Comparison of ENCODE assay signal across 31 mouse cellular contexts in the genomic region with DNA sequence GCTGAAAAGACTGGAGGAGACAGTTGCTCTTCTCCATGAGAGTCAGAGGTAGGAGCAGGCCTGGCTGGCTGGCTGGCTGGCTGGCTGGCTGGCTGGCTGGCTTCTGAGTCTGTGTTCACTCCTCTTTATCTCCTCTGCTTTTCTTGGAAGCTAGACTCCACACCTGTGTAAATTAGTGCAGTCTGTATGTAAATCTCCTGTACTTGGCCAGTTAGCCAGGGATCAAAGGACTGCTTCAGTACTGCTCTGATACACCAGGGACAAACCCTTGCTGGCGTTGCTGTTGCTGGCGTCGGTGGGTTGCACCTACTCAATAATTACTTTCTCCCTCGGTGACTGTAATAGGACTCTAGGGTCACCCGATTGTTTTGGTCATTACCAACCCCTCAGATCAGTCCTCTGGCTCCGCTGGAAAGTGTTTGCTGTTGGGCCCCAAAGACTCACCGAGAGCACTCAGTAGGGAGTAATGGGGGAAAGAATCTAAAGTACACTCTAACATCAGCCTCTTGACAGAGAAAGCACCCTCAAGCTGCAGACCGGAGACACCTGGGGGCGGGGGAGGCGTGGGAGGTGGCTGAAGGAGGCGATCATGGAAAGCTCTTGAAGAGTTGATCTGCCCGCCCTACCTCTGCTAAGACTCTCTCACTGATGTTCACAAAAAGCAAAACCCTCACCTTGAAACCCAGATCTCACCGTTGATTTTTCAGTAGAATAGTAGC. TPM values are rescaled to one million over a fixed set of nuclear protein-coding genes. Genes with fewer than 3 reads are reported as not detected.
DNase-seq lines count a peak whose midpoint lies in the region; ATAC-seq and TF ChIP-seq lines count a peak whose summit lies in the region.
"Had no signal": no experiment of that assay in that cellular context is flagged by ENCODE, and none has a peak within 500 bp of the region (broad histone marks: within the 10 kb centered on the region; RNA-seq: fewer than 3 reads in every experiment).

No protein-coding gene starts in this region.

- H3K9me3 ChIP-seq in kidney, embryonic 14.5 days (ENCODE audit: control insufficient read depth, low read length), result no peaks in the 10 kb centered on the region
- no peaks in the 10 kb centered on the region for H3K9me3 ChIP-seq in lung, embryonic 15.5 days
- no peaks in the 10 kb centered on the region for H3K9me3 ChIP-seq in hindbrain, embryonic 13.5 days
- H3K9me3 ChIP-seq: G1E; intestine, embryonic 15.5 days; limb, embryonic 15.5 days; liver, embryonic 13.5 days; midbrain, embryonic 13.5 days; neural tube, embryonic 13.5 days had no signal

- no peak overlapping the region for H3K4me2 ChIP-seq in kidney, embryonic 14.5 days (replicated peaks; ENCODE audit: low read depth, low read length)
- H3K4me2 ChIP-seq in lung, embryonic 15.5 days, result peak overlapping the region; percentile 15; the same call in 1 of the 2 replicates
- H3K4me2 ChIP-seq in hindbrain, embryonic 13.5 days, result no peak overlapping the region
- H3K4me2 ChIP-seq: intestine, embryonic 15.5 days; limb, embryonic 15.5 days; liver, embryonic 13.5 days; midbrain, embryonic 13.5 days; neural tube, embryonic 13.5 days had no signal

- no peaks in the 10 kb centered on the region for H3K36me3 ChIP-seq in kidney, embryonic 14.5 days (ENCODE audit: control insufficient read depth, insufficient read depth, low read length)
- H3K36me3 ChIP-seq in kidney, adult 2 months (ENCODE audit: control insufficient read depth, insufficient read depth, low read length), result no peaks in the 10 kb centered on the region
- H3K36me3 ChIP-seq in lung, embryonic 15.5 days, result no peaks in the 10 kb centered on the region
- H3K36me3 ChIP-seq in hindbrain, embryonic 13.5 days, result peaks cover 4% of the 10 kb centered on the region; the same call in 1 of the 2 replicates
- H3K36me3 ChIP-seq: G1E; intestine, embryonic 15.5 days; limb, embryonic 15.5 days; liver, embryonic 13.5 days had no signal

- WGBS in kidney, embryonic 14.5 days, result 20% methylated on average over 13 of the region's 13 CpGs
- WGBS in kidney, adult 2 months, result 52% methylated on average over 13 of the region's 13 CpGs
- WGBS in lung, embryonic 15.5 days, result 41% methylated on average over 13 of the region's 13 CpGs
- WGBS in hindbrain, embryonic 13.5 days, result 73% methylated on average over 13 of the region's 13 CpGs

- DNase-seq in kidney, adult 2 months, result no peak
- peak; percentile 76 for DNase-seq in lung, postnatal 25 days (ENCODE audit: low spot score)
- DNase-seq in retina, postnatal 1 day, result no peak
- DNase-seq in urinary bladder, postnatal 14 days (ENCODE audit: low spot score), result no peak
- DNase-seq: adrenal gland, postnatal 10 days; cerebellum, adult 11-12 months; cerebellum, postnatal 14 days; gastrocnemius, postnatal 10 days; kidney, adult 8-10 months; kidney, postnatal 25 days; left cerebral cortex, postnatal 4 days; liver, embryonic 13.5 days; thymus, postnatal 25 days had no signal

- TF ChIP-seq CTCF in kidney, adult 2 months (conservative IDR thresholded peaks at IDR 0.05; ENCODE audit: insufficient read depth, insufficient read length, low read depth, low read length), result no peak

- TF ChIP-seq POLR2A in kidney, adult 2 months (IDR thresholded peaks at IDR 0.05; ENCODE audit: low read depth, low read length), result no peak

- no peaks in the 10 kb centered on the region for H3K4me1 ChIP-seq in kidney, embryonic 14.5 days (ENCODE audit: control insufficient read depth, insufficient read depth, low read length)
- no peaks in the 10 kb centered on the region for H3K4me1 ChIP-seq in kidney, adult 2 months (ENCODE audit: control insufficient read depth, insufficient read depth, low read length)
- H3K4me1 ChIP-seq in lung, embryonic 15.5 days, result peaks cover 15% of the 10 kb centered on the region
- H3K4me1 ChIP-seq in hindbrain, embryonic 13.5 days (replicated peaks), result peaks cover 40% of the 10 kb centered on the region
- H3K4me1 ChIP-seq: intestine, embryonic 15.5 days; limb, embryonic 15.5 days had no signal

- H3K27ac ChIP-seq in kidney, embryonic 14.5 days (ENCODE audit: low read depth, low read length), result no peak overlapping the region
- H3K27ac ChIP-seq in kidney, adult 2 months (ENCODE audit: insufficient read depth, low read depth, low read length), result no peak overlapping the region
- peak overlapping the region; percentile 87 for H3K27ac ChIP-seq in lung, embryonic 15.5 days
- no peak overlapping the region for H3K27ac ChIP-seq in hindbrain, embryonic 13.5 days
- H3K27ac ChIP-seq: hindbrain, postnatal 0 days; intestine, embryonic 15.5 days; limb, embryonic 15.5 days; liver, embryonic 13.5 days; macrophage; midbrain, embryonic 13.5 days; neural tube, embryonic 13.5 days had no signal

- no peaks in the 10 kb centered on the region for H3K27me3 ChIP-seq in kidney, embryonic 14.5 days (ENCODE audit: control insufficient read depth, insufficient read depth, low read length)
- no peaks in the 10 kb centered on the region for H3K27me3 ChIP-seq in kidney, adult 2 months (replicated peaks; ENCODE audit: control insufficient read depth, insufficient read depth, low read length)
- H3K27me3 ChIP-seq in lung, embryonic 15.5 days, result no peaks in the 10 kb centered on the region
- no peaks in the 10 kb centered on the region for H3K27me3 ChIP-seq in hindbrain, embryonic 13.5 days
- H3K27me3 ChIP-seq: intestine, embryonic 15.5 days; limb, embryonic 15.5 days; midbrain, embryonic 13.5 days; neural tube, embryonic 13.5 days had no signal

- H3K4me3 ChIP-seq in kidney, embryonic 14.5 days (ENCODE audit: low read length), result no peak overlapping the region
- no peak overlapping the region for H3K4me3 ChIP-seq in kidney, adult 2 months (ENCODE audit: insufficient read depth, low read depth, low read length)
- H3K4me3 ChIP-seq in lung, embryonic 15.5 days, result no peak overlapping the region
- H3K4me3 ChIP-seq in hindbrain, embryonic 13.5 days, result no peak overlapping the region
- H3K4me3 ChIP-seq: erythroblast, embryonic 14.5 days; intestine, embryonic 15.5 days; limb, embryonic 15.5 days; liver, embryonic 13.5 days; midbrain, embryonic 13.5 days; neural tube, embryonic 13.5 days had no signal

- ATAC-seq in kidney, embryonic 14.5 days (ENCODE audit: low FRiP score, low TSS enrichment), result 0 out of 2 replicates have a peak, but pooled peaks have one; percentile 33
- peak; percentile 72 for ATAC-seq in lung, embryonic 15.5 days (ENCODE audit: borderline replicate concordance, extremely low read depth, low FRiP score, low TSS enrichment)
- ATAC-seq in hindbrain, embryonic 13.5 days (ENCODE audit: low FRiP score), result no peak
- ATAC-seq: forebrain, embryonic 16.5 days; hindbrain, postnatal 0 days; intestine, embryonic 15.5 days; midbrain, embryonic 13.5 days had no signal

- no peak overlapping the region for H3K9ac ChIP-seq in kidney, embryonic 14.5 days (ENCODE audit: low read depth, low read length)
- H3K9ac ChIP-seq in lung, embryonic 15.5 days, result no peak overlapping the region
- H3K9ac ChIP-seq in hindbrain, embryonic 13.5 days, result no peak overlapping the region
- H3K9ac ChIP-seq: intestine, embryonic 15.5 days; limb, embryonic 15.5 days; liver, embryonic 13.5 days; midbrain, embryonic 13.5 days; neural tube, embryonic 13.5 days had no signal

RNA-seq across cellular contexts. Expression of a gene that starts 10.1 kb away (rescaled TPM):
- 18.3 and 22.3 TPM in 2 replicates for polyA plus RNA-seq in kidney, embryonic 14.5 days (2014; fragmentation: Nextera tagmentation; extraction: Ambion mirVana)
- polyA plus RNA-seq in kidney, adult 2 months (2012; rRNA removed), result 11.9 and 19.3 TPM in 2 replicates
- 63.3 and 63.6 TPM in 2 replicates for polyA plus RNA-seq in lung, embryonic 15.5 days (2015; fragmentation: Nextera tagmentation; extraction: Ambion mirVana)
- polyA plus RNA-seq in hindbrain, embryonic 13.5 days (2015; fragmentation: Nextera tagmentation; extraction: Ambion mirVana), result 170 and 181 TPM in 2 replicates
- polyA plus RNA-seq: G1E had no signal

RNA-seq across cellular contexts. Expression of a gene that starts 35.5 kb away (rescaled TPM):
- polyA plus RNA-seq in kidney, embryonic 14.5 days (2014; fragmentation: Nextera tagmentation; extraction: Ambion mirVana), result 27.4 and 37.3 TPM in 2 replicates
- polyA plus RNA-seq in kidney, adult 2 months (2012; rRNA removed), result 47.6 and 57.7 TPM in 2 replicates
- 44.0 and 50.9 TPM in 2 replicates for polyA plus RNA-seq in lung, embryonic 15.5 days (2015; fragmentation: Nextera tagmentation; extraction: Ambion mirVana)
- 30.9 and 34.3 TPM in 2 replicates for polyA plus RNA-seq in hindbrain, embryonic 13.5 days (2015; fragmentation: Nextera tagmentation; extraction: Ambion mirVana)

RNA-seq across cellular contexts. Expression of a gene that starts 47.9 kb away (rescaled TPM):
- 0.21 TPM in 1 of 2 replicates, not detected in the other for polyA plus RNA-seq in kidney, embryonic 14.5 days (2014; fragmentation: Nextera tagmentation; extraction: Ambion mirVana)
- 0.33 and 0.45 TPM in 2 replicates for polyA plus RNA-seq in kidney, adult 2 months (2012; rRNA removed)
- 0.43 and 0.67 TPM in 2 replicates for polyA plus RNA-seq in lung, embryonic 15.5 days (2015; fragmentation: Nextera tagmentation; extraction: Ambion mirVana)
- polyA plus RNA-seq in hindbrain, embryonic 13.5 days (2015; fragmentation: Nextera tagmentation; extraction: Ambion mirVana), result 1.1 and 1.7 TPM in 2 replicates
- polyA plus RNA-seq: G1E; macrophage; stomach, embryonic 14.5 days had no signal

RNA-seq across cellular contexts. Expression of a gene that starts 47.9 kb away (rescaled TPM):
- polyA plus RNA-seq in kidney, embryonic 14.5 days (2014; fragmentation: Nextera tagmentation; extraction: Ambion mirVana), result not detected in 2 replicates
- polyA plus RNA-seq in kidney, adult 2 months (2012; rRNA removed), result 0.08 and 0.17 TPM in 2 replicates
- polyA plus RNA-seq in lung, embryonic 15.5 days (2015; fragmentation: Nextera tagmentation; extraction: Ambion mirVana), result not detected in 2 replicates
- not detected in 2 replicates for polyA plus RNA-seq in hindbrain, embryonic 13.5 days (2015; fragmentation: Nextera tagmentation; extraction: Ambion mirVana)
- polyA plus RNA-seq: cortical plate, adult 2 months; embryonic facial prominence, embryonic 14.5 days; erythroblast, embryonic 14.5 days; forebrain, embryonic 11.5 days; forebrain, embryonic 16.5 days; G1E; heart, embryonic 14.5 days; hindbrain, embryonic 11.5 days; intestine, embryonic 15.5 days; limb, embryonic 15.5 days; liver, embryonic 13.5 days; macrophage; midbrain, embryonic 13.5 days; neural tube, embryonic 13.5 days; stomach, embryonic 14.5 days had no signal

RNA-seq across cellular contexts. Expression of a gene that starts 57.3 kb away (rescaled TPM):
- 32.9 and 40.2 TPM in 2 replicates for polyA plus RNA-seq in kidney, embryonic 14.5 days (2014; fragmentation: Nextera tagmentation; extraction: Ambion mirVana)
- 310 and 336 TPM in 2 replicates for polyA plus RNA-seq in kidney, adult 2 months (2012; rRNA removed)
- polyA plus RNA-seq in lung, embryonic 15.5 days (2015; fragmentation: Nextera tagmentation; extraction: Ambion mirVana), result 2.6 and 2.8 TPM in 2 replicates
- 7.8 and 11.0 TPM in 2 replicates for polyA plus RNA-seq in hindbrain, embryonic 13.5 days (2015; fragmentation: Nextera tagmentation; extraction: Ambion mirVana)
- polyA plus RNA-seq: cortical plate, adult 2 months; erythroblast, embryonic 14.5 days; G1E; macrophage had no signal
